Mouse (Mus musculus): ENCODE results near the gene Myh15. TPM values are rescaled to one million over a fixed set of nuclear protein-coding genes. Genes with fewer than 3 reads are reported as not detected.
A peak's percentile ranks its signal among the peaks of the same experiment; 100 is the strongest.
"Not testable (repeated sequence)": the region's sequence is repeated elsewhere in the genome, so short reads cannot be mapped to it uniquely, and the experiment has no call there.

Gene Myh15
- total RNA-seq (2021), result not detected

DNA sequence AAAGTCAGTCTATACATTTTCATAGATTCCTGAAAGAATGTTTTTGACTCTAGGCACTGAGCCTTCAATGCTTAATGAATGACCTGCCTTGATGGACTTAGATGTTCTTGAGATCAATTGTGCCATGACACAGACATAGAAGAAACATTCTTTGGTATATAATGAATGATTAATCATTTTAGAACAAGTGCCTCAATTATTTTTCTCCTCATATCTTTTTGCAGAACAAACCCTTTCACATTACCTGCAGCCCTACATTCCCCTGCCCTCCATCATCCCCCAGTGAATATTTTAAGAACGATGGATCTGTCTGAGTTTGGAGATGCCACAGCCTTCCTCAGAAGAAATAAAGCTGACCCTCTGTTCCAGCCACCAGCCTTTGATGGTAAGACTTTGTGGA is at the start of gene Myh15:
Gene Myh15 (plus strand): TSS at position 301 of the 400 bp plus-strand sequence.
- DNase-seq, result no peak

DNA sequence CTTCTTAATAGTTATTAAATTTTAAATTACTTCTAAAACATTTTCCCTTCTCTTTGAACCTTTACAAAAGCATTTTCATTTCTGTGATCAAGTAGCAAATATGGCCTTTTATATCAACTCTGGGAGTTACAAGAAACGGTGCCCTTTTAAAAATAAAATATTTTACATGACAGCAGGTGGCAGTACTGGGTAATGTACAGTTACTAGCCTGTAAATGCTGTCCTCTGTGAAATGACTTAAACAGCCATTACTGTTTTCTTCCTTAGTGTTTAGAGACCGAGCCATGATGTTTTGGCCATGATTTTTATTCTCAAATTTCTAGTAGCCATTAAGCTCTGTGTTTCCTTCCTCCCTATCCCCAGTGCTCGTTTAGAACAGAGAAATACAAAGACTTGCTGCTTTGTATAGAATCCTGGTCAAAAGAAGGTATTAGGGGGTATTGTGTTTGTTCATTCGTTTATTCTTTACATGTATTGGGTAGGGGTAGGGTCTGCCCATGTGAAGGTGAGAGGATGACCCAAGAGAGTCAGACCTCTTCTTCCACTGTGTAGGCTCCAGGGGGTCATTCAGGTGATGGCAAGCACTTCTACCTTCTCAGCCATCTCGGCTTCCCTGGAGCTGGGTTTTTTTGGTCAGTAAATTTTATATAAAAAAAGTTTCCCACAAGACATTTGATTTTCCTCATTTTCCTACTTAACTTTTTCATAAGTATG is 40.5 kb upstream of the Myh15 start:
- DNase-seq, result no peak

DNA sequence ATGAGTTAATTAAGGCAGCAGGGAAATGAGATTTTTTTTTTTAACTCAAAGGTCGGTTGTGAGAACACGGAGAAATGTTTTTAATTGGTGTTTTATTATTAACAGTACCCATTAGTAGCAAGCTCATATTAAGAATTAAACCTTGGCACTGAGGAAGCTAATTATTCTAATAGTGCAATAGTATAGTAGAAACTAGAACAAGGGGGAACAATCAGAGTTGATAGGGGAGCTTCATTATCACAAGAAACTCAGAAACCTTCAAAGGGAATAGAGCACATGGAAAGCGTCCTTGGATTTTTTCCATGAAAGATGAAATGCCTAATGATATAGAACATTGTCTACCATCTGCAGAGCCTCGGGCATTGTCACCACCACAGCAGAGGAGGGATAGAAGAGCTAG is 21.4 kb upstream of the Myh15 start:
- no peak for DNase-seq

DNA sequence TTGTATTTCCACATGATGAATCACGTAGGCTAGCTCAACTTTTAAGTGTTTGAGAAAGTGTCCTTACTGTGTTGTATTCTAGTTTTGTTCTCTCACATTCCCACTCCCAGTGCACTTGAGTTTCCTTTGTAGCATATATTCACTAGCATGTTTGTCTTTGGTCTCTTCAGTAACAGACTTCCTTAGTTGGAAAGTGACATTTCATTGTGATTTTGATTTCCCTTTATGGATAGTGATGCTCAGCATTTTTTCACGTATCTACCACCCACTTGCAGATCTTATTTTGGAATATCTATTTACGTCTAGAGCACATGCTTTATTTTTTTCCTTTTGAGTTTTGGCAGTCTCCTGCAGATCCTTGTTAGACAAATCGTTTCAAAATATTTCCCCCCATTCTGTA is 19.5 kb upstream of the Myh15 start:
- DNase-seq, result no peak

GRCm38 (mm10) chr16:49040554-49041221 is 16.6 kb upstream of the Myh15 start:
- no peak for DNase-seq

DNA sequence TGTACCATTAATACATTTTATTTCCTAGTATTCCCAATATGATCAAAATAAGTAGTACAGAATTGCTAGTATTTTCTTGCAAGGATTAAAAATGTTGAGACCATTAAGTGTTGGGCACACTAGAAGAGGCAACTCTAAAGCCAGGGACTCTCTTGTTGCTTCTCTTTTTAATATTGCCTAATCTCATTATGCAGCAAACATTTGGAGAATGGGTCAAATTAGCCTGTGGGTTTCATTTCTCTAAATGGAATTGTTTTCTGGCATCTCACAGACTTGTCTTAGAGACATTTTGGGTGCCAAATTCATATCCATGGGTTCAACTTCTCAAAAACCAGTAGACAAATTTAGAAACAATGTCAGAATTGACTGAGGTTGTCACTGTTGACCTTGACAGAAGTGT is 8.1 kb upstream of the Myh15 start:
- no peak for DNase-seq

- DNase-seq, result no peak
Observed at GRCm38 (mm10) chr16:49069256-49069963, 12.1 kb downstream of the Myh15 start.

DNA sequence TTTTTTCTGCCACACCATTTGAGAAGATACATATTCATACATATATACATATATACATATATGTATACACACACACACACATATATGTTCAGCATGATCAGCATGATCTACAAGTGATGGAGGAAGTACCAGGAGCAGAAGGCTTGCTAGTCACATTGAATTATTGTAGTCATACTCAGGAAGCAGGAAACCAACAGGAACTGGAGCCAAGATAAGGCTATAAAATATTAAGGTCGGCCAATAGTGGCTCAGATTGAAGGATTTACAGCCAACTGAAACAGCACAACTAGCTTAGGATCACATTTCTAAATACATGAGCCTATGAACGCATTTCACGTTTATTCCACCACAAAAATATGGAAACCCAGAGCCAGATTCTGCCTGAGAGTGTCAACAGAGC is 14.0 kb downstream of the Myh15 start:
- DNase-seq, result no peak

- DNase-seq, result no peak
Observed at GRCm38 (mm10) chr16:49128015-49128414, 70.7 kb downstream of the Myh15 start.

- no peak for DNase-seq
Observed at GRCm38 (mm10) chr16:49156193-49156592, 98.9 kb downstream of the Myh15 start.

GRCm38 (mm10) chr16:49164349-49165137 is 107.3 kb downstream of the Myh15 start:
- DNase-seq, result peak; percentile 66

GRCm38 (mm10) chr16:49165728-49166127 is 108.4 kb downstream of the Myh15 start:
- DNase-seq, result no peak

GRCm38 (mm10) chr16:49167325-49167724 is 110.0 kb downstream of the Myh15 start:
- no peak for DNase-seq

DNA sequence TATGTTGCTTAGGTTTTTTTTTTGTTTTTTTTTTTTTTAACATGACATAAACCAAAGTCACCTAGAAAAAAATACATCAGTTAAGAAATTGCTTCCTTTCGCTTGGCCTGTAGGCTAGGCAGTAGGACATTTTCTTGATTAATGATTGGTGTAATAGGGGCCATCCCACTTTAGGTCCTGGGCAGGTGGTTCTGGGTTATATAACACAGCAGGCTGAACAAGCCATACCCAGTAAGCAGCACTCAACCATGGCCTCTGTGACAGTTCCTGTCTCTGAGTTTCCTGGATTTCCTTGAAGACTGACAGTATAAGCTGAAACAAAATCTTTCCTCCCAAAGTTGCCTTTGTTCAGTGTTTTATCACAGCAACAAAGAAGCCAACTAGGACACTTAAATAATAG is 117.8 kb downstream of the Myh15 start:
- DNase-seq, result no peak

DNA sequence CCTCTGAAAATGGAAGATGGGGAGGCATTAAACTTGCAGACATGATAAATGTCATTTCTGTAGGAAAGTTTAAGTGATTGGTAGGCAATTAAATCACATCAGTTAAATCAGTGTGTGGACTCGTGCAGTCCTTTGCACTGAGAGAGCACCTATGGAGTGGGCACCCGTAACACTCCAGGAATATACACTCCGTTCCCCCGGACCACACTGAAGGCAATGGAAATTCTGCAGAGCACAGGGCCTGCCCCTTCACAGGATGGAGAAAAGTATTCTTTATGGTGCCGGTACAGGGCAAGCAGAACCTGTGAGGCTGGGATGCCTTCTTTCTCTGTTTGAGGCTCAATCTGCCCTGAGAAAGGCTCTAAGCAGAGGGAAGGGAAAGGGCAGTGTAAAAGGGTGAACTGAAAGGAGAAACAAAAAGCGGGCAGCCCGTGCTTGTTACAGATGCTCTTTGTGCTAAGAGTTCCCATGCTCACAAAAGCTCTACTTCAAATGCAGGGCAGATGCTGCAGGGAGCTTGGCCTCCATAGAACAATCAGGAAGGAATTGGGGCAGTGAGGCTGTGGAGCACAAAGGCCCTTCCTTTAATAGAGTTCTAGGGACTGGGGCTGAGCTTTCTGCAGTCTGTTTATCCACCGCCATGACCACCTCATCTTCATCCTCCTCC is 118.6 kb downstream of the Myh15 start:
- DNase-seq, result no peak

DNA sequence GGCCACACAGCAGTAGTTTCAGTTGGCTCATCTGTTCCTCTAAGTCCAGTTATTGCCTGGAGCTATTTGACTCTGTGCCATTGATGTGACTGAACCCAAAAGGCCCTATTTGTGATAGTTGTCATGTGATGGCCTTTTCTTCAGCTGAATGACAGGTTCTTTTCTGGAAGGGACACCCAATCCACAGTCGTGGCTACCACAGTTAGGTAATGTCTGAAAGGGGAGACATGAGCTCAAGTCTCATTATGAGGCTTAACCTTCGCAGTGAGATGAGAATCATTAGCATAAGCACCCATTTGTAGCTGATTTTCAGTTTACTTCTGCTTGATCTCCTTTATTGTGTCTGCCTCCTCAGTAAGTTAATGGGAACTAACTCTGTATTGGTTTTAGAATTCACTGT is 136.2 kb downstream of the Myh15 start:
- DNase-seq, result no peak

GRCm38 (mm10) chr16:49193986-49194385 is 136.7 kb downstream of the Myh15 start:
- no peak for DNase-seq

GRCm38 (mm10) chr16:49196290-49196689 is 139.0 kb downstream of the Myh15 start:
- DNase-seq, result no peak

- DNase-seq, result no peak
Observed at GRCm38 (mm10) chr16:49197951-49198350, 140.7 kb downstream of the Myh15 start.

- DNase-seq, result no peak
Observed at GRCm38 (mm10) chr16:49223733-49224132, 166.4 kb downstream of the Myh15 start.

- not testable (repeated sequence) for DNase-seq
Observed at GRCm38 (mm10) chr16:49243517-49243916, 186.2 kb downstream of the Myh15 start.
